Mouse (Mus musculus) small intestine, adult 2 months (tissue): Measurements from ENCODE around the gene Osmr. TPM values are rescaled to one million over a fixed set of nuclear protein-coding genes. Genes with fewer than 3 reads are reported as not detected.

Experiments used
- H3K27ac ChIP-seq: fragments of 200-500 bp; 2 replicates; pipeline ENCODE4 v1.5.1; 2012; ENCODE audit warnings: low read depth, low read length, control low read depth, inconsistent platforms; ENCODE audit not compliant: insufficient read depth
- H3K27me3 ChIP-seq: fragments of 200-500 bp; 2 replicates; pipeline ENCODE4 v1.6.1; 2012; ENCODE audit warnings: mild to moderate bottlenecking, moderate library complexity, low read length, inconsistent platforms; ENCODE audit not compliant: control insufficient read depth, insufficient read depth
- H3K36me3 ChIP-seq: fragments of 200-500 bp; 2 replicates; pipeline ENCODE4 v1.6.1; 2012; ENCODE audit warnings: mild to moderate bottlenecking, low read length, control low read depth, inconsistent platforms; ENCODE audit not compliant: control insufficient read depth, insufficient read depth
- H3K4me1 ChIP-seq: fragments of 200-500 bp; 2 replicates; pipeline ENCODE4 v1.6.1; 2012; ENCODE audit warnings: low read length, inconsistent platforms, mixed read lengths; ENCODE audit not compliant: control insufficient read depth, insufficient read depth, insufficient read length
- H3K4me3 ChIP-seq: fragments of 200-500 bp; 2 replicates; pipeline ENCODE4 v1.5.1; 2012; ENCODE audit warnings: low read depth, mild to moderate bottlenecking, control low read depth, inconsistent platforms, low read length, moderate library complexity
- CTCF ChIP-seq: fragments of 200-500 bp; IDR thresholded peaks from 2 replicates; pipeline ENCODE4 v1.5.1; 2012; ENCODE audit warnings: low read depth, mild to moderate bottlenecking, control low read depth, inconsistent platforms, low read length, moderate library complexity, mixed read lengths; ENCODE audit not compliant: insufficient replicate concordance, insufficient read length; ENCODE audit errors: extremely low read depth
- POLR2A ChIP-seq: fragments of 200-500 bp; IDR thresholded peaks from 2 replicates; pipeline ENCODE4 v1.6.1; 2012; ENCODE audit warnings: low read depth, mild to moderate bottlenecking, control low read depth, inconsistent platforms, low read length, moderate library complexity
- WGBS: fragments of 180-500 bp; shearing (Covaris S2); methylation state at CpG from one replicate; pipeline ENCODE4 v1.1.7; 2018; 5-methylcytosine and 5-hydroxymethylcytosine counted together
- polyA plus RNA-seq: library from polyadenylated mRNA; depleted of rRNA; stranded (reverse); fragments of >200 nt; gene quantifications from 2 replicates; pipeline ENCODE4 v1.2.3, GENCODE M21; 2012; rRNA removed

Gene Osmr
- polyA plus RNA-seq, 1 experiment, result 1.9 TPM

DNA sequence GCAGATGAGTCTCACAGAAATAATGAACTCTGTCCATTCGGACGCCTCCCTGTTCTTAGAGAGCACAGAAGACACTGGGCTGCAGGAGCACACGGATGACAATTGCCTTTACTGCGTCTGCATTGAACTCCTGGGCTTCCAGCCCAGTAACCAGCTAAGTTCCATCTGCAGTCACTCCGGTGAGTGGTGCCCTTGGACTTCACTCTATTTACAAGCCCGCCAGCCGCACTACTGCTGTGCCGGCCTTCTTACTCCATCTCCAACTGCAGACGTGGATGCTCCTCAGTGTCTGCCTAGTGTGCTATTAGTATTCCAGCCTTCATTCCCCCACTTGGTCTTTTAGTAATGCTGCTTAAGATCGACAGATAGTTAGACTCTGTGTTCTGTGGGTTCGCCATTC lies 83.1 kb downstream of the Osmr start:
- Histone ChIP-seq H3K4me3 (no peak overlapping the region), H3K27me3 (no peaks in the 10 kb centered on the region), H3K36me3 (peaks cover 78% of the 10 kb centered on the region), H3K27ac (no peak overlapping the region), H3K4me1 (no peaks in the 10 kb centered on the region)
- 87% methylated on average over 11 of the region's 11 CpGs for WGBS
- TF ChIP-seq POLR2A (no peak), CTCF (no peak)

DNA sequence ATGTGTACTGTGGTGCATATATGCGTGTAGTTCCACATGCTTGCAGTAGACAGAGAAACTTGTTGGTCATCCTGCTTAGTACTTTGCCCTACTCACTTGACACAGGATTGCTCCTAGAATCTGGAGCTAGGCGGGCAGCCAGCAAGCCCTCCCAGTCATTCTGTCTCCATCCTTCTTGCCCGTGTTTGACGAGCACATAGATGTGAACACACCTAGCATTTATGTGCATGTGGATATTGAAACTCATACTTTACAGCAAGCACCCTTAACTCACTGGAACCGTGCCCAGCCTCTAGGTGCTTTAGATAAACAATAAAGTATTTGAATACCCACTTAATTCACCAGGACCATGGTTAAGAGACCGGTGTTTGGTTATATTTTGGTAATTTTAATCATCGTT lies 84.8 kb downstream of the Osmr start:
- H3K4me3 ChIP-seq, result no peak overlapping the region
- no peaks in the 10 kb centered on the region for H3K4me1 ChIP-seq
- WGBS, result 76% methylated on average over 7 of the region's 7 CpGs
- H3K36me3 ChIP-seq, result peaks cover 73% of the 10 kb centered on the region
- TF ChIP-seq CTCF (no peak), POLR2A (no peak)
- H3K27ac ChIP-seq, result no peak overlapping the region
- no peaks in the 10 kb centered on the region for H3K27me3 ChIP-seq

DNA sequence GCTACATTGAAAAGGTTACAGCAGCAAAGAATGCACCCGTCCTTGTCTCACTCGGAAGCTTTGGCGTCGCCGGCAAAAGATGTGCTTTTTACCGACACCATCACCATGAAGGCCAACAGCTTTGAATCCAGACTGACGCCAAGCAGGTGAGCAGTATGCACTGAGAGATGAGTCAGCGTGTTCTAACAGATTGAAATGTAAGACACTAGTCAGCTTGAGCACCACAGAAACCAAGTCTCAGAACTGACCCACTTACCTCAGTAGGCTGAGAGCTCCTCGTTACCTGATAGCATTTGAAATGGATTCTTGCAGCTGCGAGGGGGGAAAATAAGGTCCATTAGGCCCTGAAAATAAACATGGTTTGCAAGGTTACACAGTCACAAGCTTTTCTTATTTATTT lies 87.5 kb downstream of the Osmr start:
- WGBS, result 95% methylated on average over 10 of the region's 10 CpGs
- Histone ChIP-seq H3K4me1 (no peaks in the 10 kb centered on the region), H3K36me3 (peaks cover 70% of the 10 kb centered on the region), H3K27ac (no peak overlapping the region), H3K27me3 (no peaks in the 10 kb centered on the region), H3K4me3 (no peak overlapping the region)
- TF ChIP-seq POLR2A, result no peak
- TF ChIP-seq CTCF, result no peak

DNA sequence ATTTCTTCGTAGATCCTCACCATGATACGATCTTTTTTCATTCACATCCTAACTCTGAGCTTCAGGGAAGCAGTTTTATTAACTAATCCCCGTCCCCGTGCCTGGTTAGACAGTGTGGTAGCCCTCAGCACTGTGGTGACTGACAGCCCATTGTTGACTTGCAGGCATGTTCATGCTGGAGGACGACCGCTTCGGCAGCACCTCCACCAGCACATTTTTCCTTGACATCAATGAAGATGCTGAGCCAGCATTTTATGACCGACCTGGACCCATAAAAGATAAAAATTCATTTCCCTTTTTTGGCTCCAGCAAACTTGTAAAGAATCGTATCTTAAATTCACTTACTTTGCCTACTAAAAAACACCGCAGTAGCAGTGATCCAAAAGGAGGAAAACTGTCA lies 88.6 kb downstream of the Osmr start:
- Histone ChIP-seq H3K4me3 (no peak overlapping the region), H3K27me3 (no peaks in the 10 kb centered on the region), H3K36me3 (peaks cover 68% of the 10 kb centered on the region), H3K27ac (no peak overlapping the region), H3K4me1 (no peaks in the 10 kb centered on the region)
- WGBS, result 90% methylated on average over 10 of the region's 10 CpGs
- no peak for TF ChIP-seq CTCF
- no peak for TF ChIP-seq POLR2A

DNA sequence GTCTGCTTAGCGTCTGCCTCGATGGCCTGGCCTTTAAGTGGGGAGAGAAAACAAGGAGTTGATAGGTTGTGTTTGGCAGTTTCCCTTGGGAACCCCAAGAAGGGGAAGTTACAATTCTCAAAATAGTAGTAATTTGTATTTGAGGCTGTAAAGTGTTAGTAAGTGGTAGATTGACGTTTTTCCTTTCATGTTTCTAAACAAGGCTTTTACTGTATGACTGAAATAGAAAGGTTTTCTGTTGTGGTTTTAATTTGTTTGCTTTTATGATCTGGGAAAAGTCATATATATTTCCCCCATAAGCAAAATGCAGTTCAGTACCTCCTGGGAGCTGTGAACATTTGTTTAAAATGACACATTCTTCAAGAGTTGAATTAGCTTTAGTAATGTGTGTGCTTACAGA lies 102.5 kb downstream of the Osmr start:
- 72% methylated on average over 3 of the region's 3 CpGs for WGBS
- H3K4me3 ChIP-seq, result no peak overlapping the region
- H3K27ac ChIP-seq, result no peak overlapping the region
- H3K4me1 ChIP-seq, result no peaks in the 10 kb centered on the region
- no peak for TF ChIP-seq POLR2A
- TF ChIP-seq CTCF, result no peak
- H3K27me3 ChIP-seq, result no peaks in the 10 kb centered on the region
- H3K36me3 ChIP-seq, result peaks cover 55% of the 10 kb centered on the region

Other genes with a start within 250 kb of the Osmr start
- 1.1 and 2.5 TPM in 2 replicates for gene Rictor, start 166.6 kb downstream of the Osmr start, polyA plus RNA-seq
- 26.8 and 29.9 TPM in 2 replicates for gene Lifr, start 215.6 kb upstream of the Osmr start, polyA plus RNA-seq